Mouse (Mus musculus): Measurements from ENCODE around the gene Zfp981.
"Not testable (repeated sequence)": the region's sequence is repeated elsewhere in the genome, so short reads cannot be mapped to it uniquely, and the experiment has no call there.

The Zfp981 gene

DNA sequence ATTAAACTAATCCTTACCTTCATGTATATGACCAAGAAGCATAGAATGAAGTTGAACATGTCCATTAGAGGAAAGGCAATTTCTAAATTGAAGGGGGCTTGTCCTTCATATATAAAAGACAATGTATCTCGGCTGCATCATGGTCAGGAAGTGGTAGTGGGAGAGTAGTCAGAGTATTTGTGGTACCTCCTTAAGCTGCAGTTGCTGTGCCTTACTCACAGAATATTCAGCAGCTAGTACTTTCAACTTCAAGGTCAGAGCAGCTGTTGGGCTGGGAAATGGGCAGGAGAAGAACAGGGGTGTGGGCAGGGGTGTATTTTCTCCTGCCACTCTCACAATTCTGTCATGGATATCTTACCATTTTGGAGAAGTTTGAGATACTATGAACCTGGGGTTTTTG lies 15.1 kb upstream of the Zfp981 start:
- DNase-seq: not testable (repeated sequence)

DNA sequence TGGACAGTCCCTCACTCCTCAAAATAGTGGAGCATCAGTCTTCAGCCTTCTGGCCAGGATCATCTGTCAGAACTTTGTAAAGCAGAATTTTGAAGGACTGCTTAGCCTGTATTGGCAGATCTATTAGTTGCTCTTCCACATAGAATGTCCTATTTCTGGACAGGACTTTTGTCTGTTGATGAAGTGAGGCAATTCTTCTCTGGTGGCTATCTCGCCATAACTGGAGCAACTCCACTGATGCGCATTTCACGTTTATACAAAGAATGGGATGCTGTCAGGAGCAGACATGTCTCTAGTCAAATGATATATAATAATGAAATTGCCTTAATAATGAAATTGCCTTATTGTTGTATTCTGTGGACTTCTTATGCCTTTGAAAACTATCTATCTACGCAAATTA lies 12.6 kb upstream of the Zfp981 start:
- not testable (repeated sequence) for DNase-seq

DNA sequence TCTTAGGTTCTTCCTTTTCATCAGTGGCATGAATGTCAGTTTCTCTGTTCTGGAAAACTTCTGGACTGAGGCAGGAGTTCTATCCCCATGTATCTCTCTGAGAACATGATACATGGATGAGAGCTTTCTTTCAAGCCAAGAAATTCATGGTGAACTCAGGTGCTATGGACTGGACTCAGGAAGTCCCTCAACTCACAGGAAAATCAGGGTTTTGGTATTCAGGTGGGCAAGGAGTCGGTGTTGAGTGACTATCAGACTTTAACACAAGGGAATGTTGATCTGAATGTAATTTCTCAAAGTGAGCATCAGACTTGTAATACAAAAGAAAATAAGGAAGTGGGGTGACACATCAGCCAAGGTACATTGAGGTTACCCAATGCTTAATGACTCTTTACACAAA lies 9.8 kb upstream of the Zfp981 start:
- DNase-seq: not testable (repeated sequence)

DNA sequence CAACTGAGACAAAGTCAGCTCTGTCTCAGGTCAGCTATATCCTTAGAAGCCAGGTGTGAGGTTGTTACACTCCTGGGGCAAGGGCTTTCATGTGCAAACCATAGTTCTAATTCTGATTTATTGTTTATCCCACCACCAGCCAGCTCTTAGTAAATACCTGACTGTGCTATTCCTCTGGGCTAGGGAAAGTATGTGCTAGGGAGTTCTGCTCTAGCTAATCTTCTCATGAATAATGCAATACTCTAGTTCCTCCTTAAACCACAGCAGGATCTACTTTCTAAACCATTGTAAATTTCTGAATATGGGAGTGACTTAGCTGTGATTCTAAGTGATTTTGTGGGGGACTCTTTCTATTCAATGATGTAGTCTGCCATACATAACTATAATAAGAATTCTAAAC lies 9.4 kb upstream of the Zfp981 start:
- no peak for DNase-seq

DNA sequence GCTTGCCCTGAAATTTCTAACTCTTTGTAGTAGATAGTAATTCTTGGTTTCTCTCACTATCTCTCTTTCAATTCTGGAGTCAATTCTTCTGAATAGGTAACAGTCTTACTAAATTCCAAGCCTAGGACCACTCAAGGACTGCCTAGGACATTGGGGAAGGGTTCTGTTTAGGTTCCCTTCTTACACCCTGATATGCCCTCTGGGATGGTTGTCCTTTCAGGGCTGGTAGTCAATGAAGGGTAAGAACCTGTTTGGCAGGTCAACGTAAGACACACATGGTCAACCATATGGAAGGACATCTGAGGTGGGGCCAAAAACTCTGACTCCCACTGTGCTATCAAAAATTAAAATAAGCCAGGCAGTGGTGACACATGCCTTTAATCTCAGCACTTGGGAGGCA lies 9.0 kb upstream of the Zfp981 start:
- no peak for DNase-seq

DNA sequence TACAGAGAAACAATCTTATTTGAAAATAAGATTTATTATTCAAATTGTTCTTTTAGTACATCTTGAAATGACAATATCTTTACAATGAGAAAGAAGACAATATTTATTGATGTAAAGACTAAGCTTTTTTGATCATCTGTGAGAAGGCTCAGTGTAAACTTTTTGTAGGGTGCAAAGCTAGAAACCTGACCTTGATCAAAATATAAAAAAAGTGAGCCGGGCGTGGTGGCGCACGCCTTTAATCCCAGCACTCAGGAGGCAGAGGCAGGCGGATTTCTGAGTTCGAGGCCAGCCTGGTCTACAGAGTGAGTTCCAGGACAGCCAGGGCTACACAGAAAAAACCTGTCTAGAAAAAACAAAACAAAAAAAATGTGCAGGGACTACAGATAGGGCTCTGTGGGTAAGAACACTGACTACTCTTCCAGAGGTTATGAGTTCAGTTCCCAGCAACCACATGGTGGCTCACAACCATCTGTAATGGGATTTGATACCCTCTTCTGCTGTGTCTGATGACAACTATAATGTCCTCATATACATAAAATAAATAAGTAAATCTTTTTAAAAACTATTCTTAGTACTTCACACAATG lies 8.4 kb upstream of the Zfp981 start:
- DNase-seq: not testable (repeated sequence)

DNA sequence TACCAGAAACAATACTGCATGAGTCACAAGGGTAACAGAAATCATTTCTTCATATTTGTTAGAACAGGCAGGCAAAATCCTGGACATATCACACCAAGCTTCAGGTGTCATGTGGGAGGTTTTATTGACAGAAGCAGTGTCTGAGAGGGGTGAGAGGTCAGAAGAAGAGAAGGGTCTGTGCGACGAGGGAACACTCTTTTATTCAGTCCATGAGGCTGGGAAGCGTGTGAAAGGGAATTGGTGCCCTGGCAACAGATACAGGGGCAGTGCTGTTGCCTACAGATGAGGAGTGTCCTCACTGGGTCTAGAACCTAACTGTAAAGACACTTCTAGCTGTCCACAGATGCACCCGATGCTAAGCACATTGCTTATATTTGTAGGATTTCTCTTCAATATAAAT lies 6.8 kb upstream of the Zfp981 start:
- no peak for DNase-seq

DNA sequence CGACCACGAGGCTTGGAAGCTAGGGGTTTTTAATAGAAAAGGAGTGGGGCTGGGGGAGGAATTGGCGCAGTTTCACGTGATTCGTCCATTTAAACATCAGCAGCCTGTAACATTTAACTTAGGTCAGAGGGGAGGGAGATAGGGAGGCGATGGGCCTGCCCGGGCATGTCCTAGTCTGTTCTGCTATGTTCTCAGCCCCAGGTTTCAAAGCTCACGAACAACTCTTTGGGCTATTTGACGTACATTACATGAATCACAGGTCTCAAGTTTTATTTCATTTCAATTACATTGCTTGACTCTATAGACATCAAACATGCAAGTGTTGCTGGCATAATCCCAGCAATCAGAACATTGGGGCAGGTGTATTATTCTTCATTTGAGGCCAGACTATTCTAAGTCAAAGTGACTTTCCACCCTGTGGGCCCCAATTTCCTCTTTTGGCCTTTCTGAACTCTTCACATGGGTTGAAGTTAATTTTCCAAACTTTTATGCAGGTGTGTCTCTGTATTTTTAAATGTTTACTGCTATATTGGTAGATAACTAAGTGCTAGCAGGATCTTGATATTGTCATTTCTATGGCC lies 4.0 kb upstream of the Zfp981 start:
- DNase-seq: not testable (repeated sequence)

DNA sequence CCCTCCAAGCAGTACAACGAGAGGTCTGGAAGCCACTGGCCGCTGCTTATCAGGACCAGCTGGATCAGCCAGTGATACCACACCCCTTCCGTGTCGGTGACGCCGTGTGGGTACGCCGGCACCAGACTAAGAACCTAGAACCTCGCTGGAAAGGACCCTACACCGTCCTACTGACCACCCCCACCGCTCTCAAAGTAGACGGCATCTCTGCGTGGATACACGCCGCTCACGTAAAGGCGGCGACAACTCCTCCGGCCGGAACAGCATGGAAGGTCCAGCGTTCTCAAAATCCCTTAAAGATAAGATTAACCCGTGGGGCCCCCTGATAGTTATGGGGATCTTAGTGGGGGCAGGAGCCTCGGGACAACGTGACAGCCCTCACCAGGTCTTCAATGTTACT lies 7.2 kb downstream of the Zfp981 start:
- DNase-seq: not testable (repeated sequence)

DNA sequence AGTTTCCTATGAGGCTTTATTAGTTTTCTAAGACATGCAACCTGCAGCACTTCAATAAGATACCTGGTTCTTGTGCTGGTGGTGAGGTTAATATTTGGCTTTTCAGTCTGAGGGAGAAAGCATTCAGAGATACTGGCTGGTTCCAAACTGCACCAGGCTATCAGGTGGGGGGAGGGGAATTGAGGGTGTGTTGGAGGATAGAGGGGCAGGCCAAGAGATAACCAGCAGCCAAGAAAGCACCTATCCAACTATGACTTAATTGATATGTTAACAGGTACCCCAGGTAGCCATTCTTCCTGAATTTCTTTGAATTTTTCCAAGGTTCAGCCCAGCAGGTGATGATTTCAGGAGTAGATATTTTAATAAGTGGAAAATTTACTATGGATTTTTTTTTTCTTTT lies 10.0 kb downstream of the Zfp981 start:
- not testable (repeated sequence) for DNase-seq

DNA sequence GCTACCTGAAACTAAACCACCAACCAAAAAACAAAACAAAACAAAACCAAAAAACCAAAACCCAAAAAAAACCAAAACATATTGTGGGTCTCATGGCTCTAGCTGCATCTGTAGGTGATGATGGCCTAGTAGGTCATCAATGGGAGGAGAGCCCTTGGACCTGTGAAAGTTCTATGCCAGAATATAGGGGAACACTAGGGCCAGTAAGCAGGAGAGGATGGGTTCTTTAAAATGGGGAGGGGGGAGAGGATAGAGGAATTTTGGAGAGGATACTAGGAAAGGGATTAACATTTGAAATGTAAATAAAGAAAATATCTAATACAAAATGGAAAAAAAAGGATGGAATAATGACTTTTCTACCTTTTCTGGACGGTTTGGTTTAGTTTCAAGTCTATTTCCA lies 14.6 kb downstream of the Zfp981 start:
- DNase-seq: no peak

DNA sequence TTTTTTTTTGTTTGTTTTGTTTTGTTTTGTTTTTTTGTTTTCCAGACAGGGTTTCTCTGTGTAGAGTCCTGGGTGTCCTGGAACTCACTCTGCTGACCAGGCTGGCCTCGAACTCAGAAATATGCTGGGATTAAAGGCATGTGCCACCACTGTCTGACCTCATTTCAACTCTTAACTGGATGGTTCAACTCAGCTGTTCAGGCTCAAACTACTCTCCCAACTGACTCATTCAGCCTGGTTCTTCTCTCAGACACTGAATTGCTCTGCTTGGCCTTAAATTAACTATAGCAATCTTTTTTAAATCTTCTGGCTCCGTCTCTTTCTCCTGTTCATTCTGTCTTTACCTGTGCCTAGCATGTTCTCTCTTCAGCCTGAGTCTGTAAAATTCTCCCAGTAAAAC lies 15.3 kb downstream of the Zfp981 start:
- not testable (repeated sequence) for DNase-seq

DNA sequence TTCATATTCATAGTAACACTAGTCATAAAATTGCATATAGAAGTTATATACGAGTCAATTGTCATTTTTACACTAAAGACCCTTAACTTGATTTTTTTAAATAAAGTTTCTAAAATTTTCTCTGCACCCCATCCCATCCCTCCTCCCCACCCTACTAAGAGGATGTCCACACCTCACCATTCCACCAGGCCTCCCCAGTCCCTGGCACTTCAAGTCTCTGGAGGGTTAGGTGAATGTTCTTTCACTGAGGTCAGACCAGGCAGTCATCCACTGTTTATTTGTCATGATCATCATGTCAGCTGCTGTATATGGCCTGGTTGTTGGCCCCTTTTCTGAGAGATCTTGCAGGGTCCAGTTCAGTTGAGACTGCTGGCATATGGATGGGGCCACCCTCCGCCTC lies 18.9 kb downstream of the Zfp981 start:
- DNase-seq: no peak

DNA sequence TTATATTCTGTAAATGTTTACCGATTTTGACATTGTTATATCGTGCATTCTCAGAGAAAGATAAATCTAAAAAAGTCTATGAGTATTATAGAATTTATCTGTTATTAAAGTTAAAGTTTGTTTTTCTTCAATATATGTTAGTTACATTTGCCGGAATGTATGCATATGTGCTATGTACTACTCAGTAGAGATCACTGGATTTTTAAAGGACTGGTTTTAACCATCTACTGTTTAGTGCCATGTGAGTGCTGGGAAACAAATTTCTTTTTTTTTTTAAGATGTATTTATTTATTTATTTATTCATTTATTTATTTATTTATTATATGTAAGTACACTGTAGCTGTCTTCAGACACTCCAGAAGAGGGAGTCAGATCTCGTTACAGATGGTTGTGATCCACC lies 32.7 kb downstream of the Zfp981 start:
- no peak for DNase-seq

DNA sequence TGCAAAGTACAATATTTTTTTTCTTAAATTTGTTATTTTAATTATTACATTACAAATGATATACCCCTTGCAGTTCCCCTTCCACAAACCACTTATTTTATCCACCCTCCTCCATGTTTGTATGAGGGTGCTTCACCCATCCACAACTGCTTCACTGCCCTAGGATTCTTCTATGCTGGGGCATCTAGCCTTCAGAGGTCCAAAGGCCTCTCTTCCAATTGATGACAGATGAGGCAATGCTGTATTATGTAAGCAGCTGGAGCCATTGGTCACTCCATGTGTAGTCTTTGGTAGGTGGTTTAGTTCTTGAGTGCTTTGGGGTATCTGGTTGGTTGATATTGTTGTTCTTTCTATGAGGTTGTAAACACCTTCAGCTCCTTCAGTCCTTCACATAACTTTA lies 34.1 kb downstream of the Zfp981 start:
- DNase-seq: no peak

DNA sequence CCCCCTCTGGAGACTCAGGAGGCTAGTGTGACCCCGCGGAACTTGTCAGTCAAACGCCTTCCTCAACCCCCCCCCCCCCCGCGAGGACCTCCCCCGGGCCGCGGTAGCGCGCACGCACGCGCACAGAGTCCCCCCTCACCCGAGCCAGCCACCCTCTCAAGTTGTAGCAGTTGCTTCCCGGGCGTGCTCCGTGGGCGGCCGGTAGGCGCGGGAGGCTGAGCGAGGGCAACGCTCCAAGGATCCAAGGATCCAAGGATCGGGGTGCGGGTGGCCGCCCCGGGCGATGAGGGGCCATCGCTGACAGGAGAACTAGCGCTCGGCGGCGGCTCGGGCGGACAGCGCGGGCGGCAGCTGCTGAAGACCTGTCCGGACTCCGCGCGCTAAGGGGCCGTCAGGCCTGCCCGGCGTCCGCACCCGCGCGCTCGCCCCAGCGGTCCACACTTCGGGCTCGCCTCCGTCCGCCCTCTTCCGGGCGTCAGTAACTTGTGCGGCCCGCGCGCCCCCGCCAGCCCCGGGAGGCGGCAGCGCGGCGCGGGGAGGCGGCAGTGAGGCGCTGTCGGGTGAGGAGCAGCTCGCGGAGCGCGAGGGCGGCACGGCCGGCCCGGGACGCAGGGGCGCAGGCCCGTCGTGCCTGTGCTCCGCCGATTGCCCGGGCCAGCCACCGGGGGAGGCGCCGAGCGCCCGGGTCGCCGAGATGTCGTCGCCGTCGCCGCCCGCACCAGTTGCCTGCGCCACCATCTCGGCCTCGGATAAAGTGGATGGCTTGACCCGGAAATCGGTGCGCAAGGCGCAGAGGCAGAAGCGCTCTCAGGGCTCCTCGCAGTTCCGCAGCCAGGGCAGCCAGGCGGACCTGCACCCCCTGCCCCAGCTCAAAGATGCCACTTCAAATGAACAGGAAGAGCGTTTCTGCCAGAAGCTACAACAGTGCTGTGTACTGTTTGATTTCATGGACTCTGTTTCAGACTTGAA lies 78.4 kb downstream of the Zfp981 start:
- not testable (repeated sequence) for DNase-seq

All from kidney, adult 8-10 months (tissue).